Mouse (Mus musculus): ENCODE data around the gene Actn4. TPM values are rescaled to one million over a fixed set of nuclear protein-coding genes. Genes with fewer than 3 reads are reported as not detected.

Actn4 gene
- polyA plus RNA-seq, 1 experiment from 2014 or later = 101 TPM

- no peak for DNase-seq (ENCODE audit: low spot score)
- H3K27ac ChIP-seq (ENCODE audit: low read depth, low read length) = no peak overlapping the region
- H3K4me2 ChIP-seq (ENCODE audit: low read length) = no peak overlapping the region
- no peak overlapping the region for H3K4me3 ChIP-seq (ENCODE audit: low read depth, low read length)
- no peaks in the 10 kb centered on the region for H3K9me3 ChIP-seq (replicated peaks; ENCODE audit: control insufficient read depth, low read length)
- no peaks in the 10 kb centered on the region for H3K27me3 ChIP-seq (replicated peaks; ENCODE audit: control insufficient read depth, insufficient read depth, low read length)
- no peaks in the 10 kb centered on the region for H3K4me1 ChIP-seq (ENCODE audit: control insufficient read depth, insufficient read depth, low read length)
- WGBS = 50% methylated on average over 4 of the region's 4 CpGs
- 0 out of 2 replicates have a peak, but pooled peaks cover 3% of the 10 kb centered on the region for H3K36me3 ChIP-seq (ENCODE audit: control insufficient read depth, insufficient read depth, low read length)
- no peak overlapping the region for H3K9ac ChIP-seq (ENCODE audit: low read length)
- ATAC-seq = no peak
These were observed 23.5 kb downstream of the Actn4 start for GRCm38 (mm10) chr7:28938654-28939053.

GRCm38 (mm10) chr7:28936787-28937186, 25.4 kb downstream of the Actn4 start:
- DNase-seq (ENCODE audit: low spot score) = no peak
- no peak for ATAC-seq
- H3K27me3 ChIP-seq (replicated peaks; ENCODE audit: control insufficient read depth, insufficient read depth, low read length) = no peaks in the 10 kb centered on the region
- H3K36me3 ChIP-seq (ENCODE audit: control insufficient read depth, insufficient read depth, low read length) = no peaks in the 10 kb centered on the region
- H3K9ac ChIP-seq (ENCODE audit: low read length) = no peak overlapping the region
- H3K4me3 ChIP-seq (ENCODE audit: low read depth, low read length) = no peak overlapping the region
- no peaks in the 10 kb centered on the region for H3K9me3 ChIP-seq (replicated peaks; ENCODE audit: control insufficient read depth, low read length)
- no peaks in the 10 kb centered on the region for H3K4me1 ChIP-seq (ENCODE audit: control insufficient read depth, insufficient read depth, low read length)
- 68% methylated on average over 4 of the region's 4 CpGs for WGBS
- H3K4me2 ChIP-seq (ENCODE audit: low read length) = no peak overlapping the region
- H3K27ac ChIP-seq (ENCODE audit: low read depth, low read length) = no peak overlapping the region; the same call in 1 of the 2 replicates

GRCm38 (mm10) chr7:28933825-28934224, 28.3 kb downstream of the Actn4 start:
- no peaks in the 10 kb centered on the region for H3K36me3 ChIP-seq (ENCODE audit: control insufficient read depth, insufficient read depth, low read length)
- no peaks in the 10 kb centered on the region for H3K9me3 ChIP-seq (replicated peaks; ENCODE audit: control insufficient read depth, low read length)
- no peak overlapping the region for H3K27ac ChIP-seq (ENCODE audit: low read depth, low read length)
- DNase-seq (ENCODE audit: low spot score) = no peak
- no peaks in the 10 kb centered on the region for H3K27me3 ChIP-seq (replicated peaks; ENCODE audit: control insufficient read depth, insufficient read depth, low read length)
- 96% methylated on average over 2 of the region's 2 CpGs for WGBS
- H3K9ac ChIP-seq (ENCODE audit: low read length) = no peak overlapping the region
- no peak overlapping the region for H3K4me3 ChIP-seq (ENCODE audit: low read depth, low read length)
- H3K4me1 ChIP-seq (ENCODE audit: control insufficient read depth, insufficient read depth, low read length) = no peaks in the 10 kb centered on the region
- no peak for ATAC-seq
- H3K4me2 ChIP-seq (ENCODE audit: low read length) = no peak overlapping the region

GRCm38 (mm10) chr7:28932421-28933041, 29.6 kb downstream of the Actn4 start:
- Histone ChIP-seq H3K4me2 (ENCODE audit: low read length) (no peak overlapping the region), H3K27me3 (replicated peaks; ENCODE audit: control insufficient read depth, insufficient read depth, low read length) (no peaks in the 10 kb centered on the region), H3K4me1 (ENCODE audit: control insufficient read depth, insufficient read depth, low read length) (no peaks in the 10 kb centered on the region), H3K9me3 (replicated peaks; ENCODE audit: control insufficient read depth, low read length) (no peaks in the 10 kb centered on the region), H3K36me3 (ENCODE audit: control insufficient read depth, insufficient read depth, low read length) (no peaks in the 10 kb centered on the region), H3K9ac (ENCODE audit: low read length) (no peak overlapping the region), H3K4me3 (ENCODE audit: low read depth, low read length) (no peak overlapping the region), H3K27ac (ENCODE audit: low read depth, low read length) (no peak overlapping the region)
- DNase-seq (ENCODE audit: low spot score) (no peak), ATAC-seq (no peak)
- 90% methylated on average over 6 of the region's 6 CpGs for WGBS

- 90% methylated on average over 4 of the region's 4 CpGs for WGBS
- DNase-seq (ENCODE audit: low spot score) (no peak), ATAC-seq (no peak)
- Histone ChIP-seq H3K4me1 (ENCODE audit: control insufficient read depth, insufficient read depth, low read length) (no peaks in the 10 kb centered on the region), H3K27me3 (replicated peaks; ENCODE audit: control insufficient read depth, insufficient read depth, low read length) (no peaks in the 10 kb centered on the region), H3K27ac (ENCODE audit: low read depth, low read length) (no peak overlapping the region), H3K9ac (ENCODE audit: low read length) (no peak overlapping the region), H3K4me3 (ENCODE audit: low read depth, low read length) (no peak overlapping the region), H3K4me2 (ENCODE audit: low read length) (no peak overlapping the region), H3K9me3 (replicated peaks; ENCODE audit: control insufficient read depth, low read length) (no peaks in the 10 kb centered on the region), H3K36me3 (ENCODE audit: control insufficient read depth, insufficient read depth, low read length) (no peaks in the 10 kb centered on the region)
These were observed 30.5 kb downstream of the Actn4 start for GRCm38 (mm10) chr7:28931695-28932039.

GRCm38 (mm10) chr7:28931032-28931694, 31.0 kb downstream of the Actn4 start:
- no peak for ATAC-seq
- Histone ChIP-seq H3K27me3 (replicated peaks; ENCODE audit: control insufficient read depth, insufficient read depth, low read length) (no peaks in the 10 kb centered on the region), H3K9me3 (replicated peaks; ENCODE audit: control insufficient read depth, low read length) (no peaks in the 10 kb centered on the region), H3K4me1 (ENCODE audit: control insufficient read depth, insufficient read depth, low read length) (0 out of 2 replicates have a peak, but pooled peaks cover 2% of the 10 kb centered on the region), H3K27ac (ENCODE audit: low read depth, low read length) (no peak overlapping the region), H3K9ac (ENCODE audit: low read length) (no peak overlapping the region), H3K4me2 (ENCODE audit: low read length) (no peak overlapping the region), H3K36me3 (ENCODE audit: control insufficient read depth, insufficient read depth, low read length) (no peaks in the 10 kb centered on the region), H3K4me3 (ENCODE audit: low read depth, low read length) (no peak overlapping the region)
- 93% methylated on average over 7 of the region's 7 CpGs for WGBS
- no peak for DNase-seq (ENCODE audit: low spot score)

- no peak overlapping the region for H3K4me2 ChIP-seq (ENCODE audit: low read length)
- no peak overlapping the region for H3K27ac ChIP-seq (ENCODE audit: low read depth, low read length)
- no peak overlapping the region for H3K4me3 ChIP-seq (ENCODE audit: low read depth, low read length)
- DNase-seq (ENCODE audit: low spot score) (no peak), ATAC-seq (no peak)
- no peaks in the 10 kb centered on the region for H3K27me3 ChIP-seq (replicated peaks; ENCODE audit: control insufficient read depth, insufficient read depth, low read length)
- no peaks in the 10 kb centered on the region for H3K9me3 ChIP-seq (replicated peaks; ENCODE audit: control insufficient read depth, low read length)
- H3K9ac ChIP-seq (ENCODE audit: low read length) = no peak overlapping the region
- H3K4me1 ChIP-seq (ENCODE audit: control insufficient read depth, insufficient read depth, low read length) = peaks cover 4% of the 10 kb centered on the region; the same call in 1 of the 2 replicates
- WGBS = 56% methylated on average over 5 of the region's 5 CpGs
- no peaks in the 10 kb centered on the region for H3K36me3 ChIP-seq (ENCODE audit: control insufficient read depth, insufficient read depth, low read length)
These were observed 31.7 kb downstream of the Actn4 start for GRCm38 (mm10) chr7:28930320-28931031.

- H3K4me2 ChIP-seq (ENCODE audit: low read length) = no peak overlapping the region
- H3K4me3 ChIP-seq (ENCODE audit: low read depth, low read length) = no peak overlapping the region
- no peaks in the 10 kb centered on the region for H3K9me3 ChIP-seq (replicated peaks; ENCODE audit: control insufficient read depth, low read length)
- no peaks in the 10 kb centered on the region for H3K36me3 ChIP-seq (ENCODE audit: control insufficient read depth, insufficient read depth, low read length)
- 25% methylated on average over 3 of the region's 3 CpGs for WGBS
- H3K4me1 ChIP-seq (ENCODE audit: control insufficient read depth, insufficient read depth, low read length) = peaks cover 14% of the 10 kb centered on the region
- no peak overlapping the region for H3K27ac ChIP-seq (ENCODE audit: low read depth, low read length)
- no peaks in the 10 kb centered on the region for H3K27me3 ChIP-seq (replicated peaks; ENCODE audit: control insufficient read depth, insufficient read depth, low read length)
- DNase-seq (ENCODE audit: low spot score) = no peak
- no peak overlapping the region for H3K9ac ChIP-seq (ENCODE audit: low read length)
- ATAC-seq = no peak
These were observed 32.8 kb downstream of the Actn4 start for GRCm38 (mm10) chr7:28929381-28929780.

GRCm38 (mm10) chr7:28926172-28926571, 36.0 kb downstream of the Actn4 start:
- H3K9me3 ChIP-seq (replicated peaks; ENCODE audit: control insufficient read depth, low read length) = no peaks in the 10 kb centered on the region
- H3K27me3 ChIP-seq (replicated peaks; ENCODE audit: control insufficient read depth, insufficient read depth, low read length) = no peaks in the 10 kb centered on the region
- H3K4me1 ChIP-seq (ENCODE audit: control insufficient read depth, insufficient read depth, low read length) = peaks cover 29% of the 10 kb centered on the region
- H3K9ac ChIP-seq (ENCODE audit: low read length) = no peak overlapping the region
- ATAC-seq = no peak
- H3K27ac ChIP-seq (ENCODE audit: low read depth, low read length) = no peak overlapping the region; the same call in 1 of the 2 replicates
- WGBS = 52% methylated on average over 2 of the region's 2 CpGs
- H3K36me3 ChIP-seq (ENCODE audit: control insufficient read depth, insufficient read depth, low read length) = no peaks in the 10 kb centered on the region
- no peak overlapping the region for H3K4me3 ChIP-seq (ENCODE audit: low read depth, low read length)
- DNase-seq (ENCODE audit: low spot score) = no peak
- H3K4me2 ChIP-seq (ENCODE audit: low read length) = no peak overlapping the region
